Mouse (Mus musculus): ENCODE measurements around the gene Lenep. TPM values are rescaled to one million over a fixed set of nuclear protein-coding genes. Genes with fewer than 3 reads are reported as not detected.

Lenep gene
- polyA plus RNA-seq, 1 experiment from 2014 or later, result 0.15 TPM

GRCm38 (mm10) chr3:89373581-89374231 lies 28.9 kb downstream of the Lenep start:
- 50% methylated on average over 5 of the region's 5 CpGs for WGBS
- no peak for DNase-seq (ENCODE audit: extremely low spot score, low spot score)
- no peaks in the 10 kb centered on the region for H3K36me3 ChIP-seq (replicated peaks)

GRCm38 (mm10) chr3:89367338-89367737 lies 35.3 kb downstream of the Lenep start:
- H3K4me1 ChIP-seq, result peaks cover 23% of the 10 kb centered on the region
- H3K9me3 ChIP-seq, result no peaks in the 10 kb centered on the region
- no peak overlapping the region; the same call in 1 of the 2 replicates for H3K27ac ChIP-seq
- H3K4me3 ChIP-seq, result no peak overlapping the region
- no peak for DNase-seq (ENCODE audit: extremely low spot score, low spot score)
- H3K36me3 ChIP-seq (replicated peaks), result no peaks in the 10 kb centered on the region
- peaks cover 15% of the 10 kb centered on the region; the same call in 1 of the 2 replicates for H3K27me3 ChIP-seq (ENCODE audit: poor library complexity, severe bottlenecking)
- WGBS, result 79% methylated on average over 11 of the region's 11 CpGs

More at GRCm38 (mm10) chr3:89373581-89374231, 28.9 kb downstream of the Lenep start:
- Histone ChIP-seq H3K4me3 (no peak overlapping the region), H3K27ac (no peak overlapping the region), H3K27me3 (ENCODE audit: poor library complexity, severe bottlenecking) (no peaks in the 10 kb centered on the region), H3K4me1 (peaks cover 18% of the 10 kb centered on the region), H3K9me3 (no peaks in the 10 kb centered on the region)

GRCm38 (mm10) chr3:89365486-89366414 lies 36.8 kb downstream of the Lenep start:
- H3K27ac ChIP-seq, result peak overlapping the region; percentile 12; the same call in 1 of the 2 replicates
- WGBS, result 78% methylated on average over 20 of the region's 20 CpGs
- H3K4me1 ChIP-seq, result peaks cover 23% of the 10 kb centered on the region
- H3K27me3 ChIP-seq (ENCODE audit: poor library complexity, severe bottlenecking), result peaks cover 15% of the 10 kb centered on the region; the same call in 1 of the 2 replicates
- H3K4me3 ChIP-seq, result no peak overlapping the region
- no peak for DNase-seq (ENCODE audit: extremely low spot score, low spot score)
- H3K36me3 ChIP-seq (replicated peaks), result no peaks in the 10 kb centered on the region
- no peaks in the 10 kb centered on the region for H3K9me3 ChIP-seq

GRCm38 (mm10) chr3:89365153-89365485 lies 37.5 kb downstream of the Lenep start, which contains the start of gene Dcst1:
Gene Dcst1 (minus strand): TSS chr3:89365253.
- no peak within 1 kb of the TSS for H3K4me3 ChIP-seq
- WGBS, result 88% methylated on average over 11 of the region's 11 CpGs
- H3K36me3 ChIP-seq (replicated peaks), result no peaks in the 10 kb centered on the region
- no peak for DNase-seq (ENCODE audit: extremely low spot score, low spot score)
- H3K9me3 ChIP-seq, result no peaks in the 10 kb centered on the region
- H3K27ac ChIP-seq, result peak within 1 kb of the TSS; percentile 12; the same call in 1 of the 2 replicates
- peaks cover 15% of the 10 kb centered on the region; the same call in 1 of the 2 replicates for H3K27me3 ChIP-seq (ENCODE audit: poor library complexity, severe bottlenecking)
- peaks cover 23% of the 10 kb centered on the region for H3K4me1 ChIP-seq

- H3K27me3 ChIP-seq (ENCODE audit: poor library complexity, severe bottlenecking), result peaks cover 15% of the 10 kb centered on the region; the same call in 1 of the 2 replicates
- peaks cover 23% of the 10 kb centered on the region for H3K4me1 ChIP-seq
- no peaks in the 10 kb centered on the region for H3K9me3 ChIP-seq
- 0 out of 2 replicates have a peak overlapping the region, but pooled peaks have one; percentile 12 for H3K27ac ChIP-seq
- no peak overlapping the region for H3K4me3 ChIP-seq
- DNase-seq (ENCODE audit: extremely low spot score, low spot score), result no peak
- 64% methylated on average over 8 of the region's 8 CpGs for WGBS
- H3K36me3 ChIP-seq (replicated peaks), result no peaks in the 10 kb centered on the region
Measured at GRCm38 (mm10) chr3:89364631-89365030, 38.0 kb downstream of the Lenep start.

GRCm38 (mm10) chr3:89361675-89362074 lies 40.9 kb downstream of the Lenep start, which contains the start of gene Dcst2:
Gene Dcst2 (plus strand): TSS chr3:89361975.
- H3K36me3 ChIP-seq (replicated peaks), result no peaks in the 10 kb centered on the region
- H3K27ac ChIP-seq, result no peak within 1 kb of the TSS
- peaks cover 17% of the 10 kb centered on the region for H3K4me1 ChIP-seq
- DNase-seq (ENCODE audit: extremely low spot score, low spot score), result no peak
- WGBS, result 87% methylated on average over 7 of the region's 7 CpGs
- H3K4me3 ChIP-seq, result no peak within 1 kb of the TSS
- H3K9me3 ChIP-seq, result no peaks in the 10 kb centered on the region
- H3K27me3 ChIP-seq (ENCODE audit: poor library complexity, severe bottlenecking), result peaks cover 21% of the 10 kb centered on the region; the same call in 1 of the 2 replicates

GRCm38 (mm10) chr3:89360237-89360636 lies 42.4 kb downstream of the Lenep start:
- Histone ChIP-seq H3K27ac (no peak overlapping the region), H3K4me1 (peaks cover 11% of the 10 kb centered on the region), H3K9me3 (no peaks in the 10 kb centered on the region), H3K27me3 (ENCODE audit: poor library complexity, severe bottlenecking) (peaks cover 27% of the 10 kb centered on the region; the same call in 1 of the 2 replicates), H3K4me3 (no peak overlapping the region), H3K36me3 (replicated peaks) (no peaks in the 10 kb centered on the region)
- 85% methylated on average over 3 of the region's 3 CpGs for WGBS
- DNase-seq (ENCODE audit: extremely low spot score, low spot score), result no peak

- peaks cover 11% of the 10 kb centered on the region for H3K4me1 ChIP-seq
- no peak overlapping the region for H3K27ac ChIP-seq
- peaks cover 23% of the 10 kb centered on the region; the same call in 1 of the 2 replicates for H3K27me3 ChIP-seq (ENCODE audit: poor library complexity, severe bottlenecking)
- DNase-seq (ENCODE audit: extremely low spot score, low spot score), result no peak
- no peaks in the 10 kb centered on the region for H3K36me3 ChIP-seq (replicated peaks)
- no peaks in the 10 kb centered on the region for H3K9me3 ChIP-seq
- 85% methylated on average over 6 of the region's 6 CpGs for WGBS
- no peak overlapping the region for H3K4me3 ChIP-seq
Measured at GRCm38 (mm10) chr3:89359630-89360029, 43.0 kb downstream of the Lenep start.

GRCm38 (mm10) chr3:89356029-89356428 lies 46.6 kb downstream of the Lenep start:
- Histone ChIP-seq H3K4me1 (peaks cover 20% of the 10 kb centered on the region), H3K4me3 (no peak overlapping the region), H3K27me3 (ENCODE audit: poor library complexity, severe bottlenecking) (peaks cover 54% of the 10 kb centered on the region), H3K9me3 (no peaks in the 10 kb centered on the region), H3K36me3 (replicated peaks) (no peaks in the 10 kb centered on the region), H3K27ac (no peak overlapping the region)
- DNase-seq (ENCODE audit: extremely low spot score, low spot score), result no peak
- 72% methylated on average over 9 of the region's 9 CpGs for WGBS

GRCm38 (mm10) chr3:89355512-89355902 lies 47.1 kb downstream of the Lenep start:
- no peak overlapping the region for H3K4me3 ChIP-seq
- 86% methylated on average over 6 of the region's 6 CpGs for WGBS
- peaks cover 22% of the 10 kb centered on the region for H3K4me1 ChIP-seq
- H3K27me3 ChIP-seq (ENCODE audit: poor library complexity, severe bottlenecking), result peaks cover 59% of the 10 kb centered on the region
- H3K27ac ChIP-seq, result no peak overlapping the region
- H3K36me3 ChIP-seq (replicated peaks), result no peaks in the 10 kb centered on the region
- no peaks in the 10 kb centered on the region for H3K9me3 ChIP-seq
- DNase-seq (ENCODE audit: extremely low spot score, low spot score), result no peak

GRCm38 (mm10) chr3:89354816-89355511 lies 47.6 kb downstream of the Lenep start:
- peak overlapping the region; percentile 57; the same call in 1 of the 2 replicates for H3K27ac ChIP-seq
- H3K36me3 ChIP-seq (replicated peaks), result no peaks in the 10 kb centered on the region
- H3K9me3 ChIP-seq, result no peaks in the 10 kb centered on the region
- H3K27me3 ChIP-seq (ENCODE audit: poor library complexity, severe bottlenecking), result peaks cover 64% of the 10 kb centered on the region
- H3K4me1 ChIP-seq, result peaks cover 28% of the 10 kb centered on the region
- no peak overlapping the region for H3K4me3 ChIP-seq
- peak; percentile 82 for DNase-seq (ENCODE audit: extremely low spot score, low spot score)
- WGBS, result 22% methylated on average over 5 of the region's 5 CpGs

GRCm38 (mm10) chr3:89351271-89351670 lies 51.3 kb downstream of the Lenep start:
- WGBS, result 76% methylated on average over 5 of the region's 5 CpGs
- Histone ChIP-seq H3K36me3 (replicated peaks) (peaks cover 10% of the 10 kb centered on the region), H3K27ac (no peak overlapping the region), H3K4me1 (peaks cover 55% of the 10 kb centered on the region), H3K9me3 (no peaks in the 10 kb centered on the region), H3K4me3 (no peak overlapping the region), H3K27me3 (ENCODE audit: poor library complexity, severe bottlenecking) (peaks cover 88% of the 10 kb centered on the region)
- no peak for DNase-seq (ENCODE audit: extremely low spot score, low spot score)
